Comparison of ENCODE assay signal across 19 mouse cellular contexts in genomic region chr9:53130460-53130859, GRCm38 (mm10).
"Had no signal": no experiment of that assay in that cellular context is flagged by ENCODE, and none has a peak within 500 bp of the region (broad histone marks: within the 10 kb centered on the region; RNA-seq: fewer than 3 reads in every experiment).

No protein-coding gene starts in this region.

- H3K36me3 ChIP-seq: midbrain, embryonic 12.5 days had no signal

- DNase-seq: lung, adult 18-20 months; lung, embryonic 14.5 days; lung, postnatal 10 days; lung, postnatal 4 days; midbrain, embryonic 14.5 days; retina, postnatal 1 day; right cerebral cortex, adult 18-20 months; right cerebral cortex, postnatal 25 days; right cerebral cortex, postnatal 4 days; thymus, adult 18-20 months; thymus, postnatal 14 days; thymus, postnatal 36 days had no signal

- H3K27ac ChIP-seq: midbrain, embryonic 10.5 days; midbrain, embryonic 12.5 days; neural tube, embryonic 13.5 days; neural tube, embryonic 15.5 days had no signal

- H3K27me3 ChIP-seq: megakaryocyte, embryonic 14.5 days; midbrain, embryonic 12.5 days; neural tube, embryonic 13.5 days; neural tube, embryonic 15.5 days had no signal

- H3K9me3 ChIP-seq: midbrain, embryonic 10.5 days; midbrain, embryonic 12.5 days; neural tube, embryonic 13.5 days; neural tube, embryonic 15.5 days had no signal

- H3K4me3 ChIP-seq: megakaryocyte, embryonic 14.5 days; midbrain, embryonic 10.5 days; midbrain, embryonic 12.5 days; myocyte; neural tube, embryonic 13.5 days; neural tube, embryonic 15.5 days had no signal

- ATAC-seq: midbrain, embryonic 16.5 days had no signal

- H3K4me2 ChIP-seq: lung, embryonic 14.5 days; midbrain, embryonic 12.5 days; neural tube, embryonic 13.5 days; neural tube, embryonic 15.5 days had no signal

- H3K9ac ChIP-seq: lung, embryonic 14.5 days; midbrain, embryonic 12.5 days; neural tube, embryonic 13.5 days; neural tube, embryonic 15.5 days had no signal

- H3K4me1 ChIP-seq: midbrain, embryonic 10.5 days; midbrain, embryonic 12.5 days; neural tube, embryonic 13.5 days; neural tube, embryonic 15.5 days had no signal
